Mouse (Mus musculus) spleen, postnatal 36 days (tissue): Measurements from ENCODE around the gene Ppp1cc.

ENCODE experiments used
- DNase-seq, 2 experiments: peaks; one replicate each; pipeline ENCODE4 v3.0.0; 2022; ENCODE audit warnings: low spot score in 2 of 2, mixed read lengths in 1 of 2

The Ppp1cc gene

DNA sequence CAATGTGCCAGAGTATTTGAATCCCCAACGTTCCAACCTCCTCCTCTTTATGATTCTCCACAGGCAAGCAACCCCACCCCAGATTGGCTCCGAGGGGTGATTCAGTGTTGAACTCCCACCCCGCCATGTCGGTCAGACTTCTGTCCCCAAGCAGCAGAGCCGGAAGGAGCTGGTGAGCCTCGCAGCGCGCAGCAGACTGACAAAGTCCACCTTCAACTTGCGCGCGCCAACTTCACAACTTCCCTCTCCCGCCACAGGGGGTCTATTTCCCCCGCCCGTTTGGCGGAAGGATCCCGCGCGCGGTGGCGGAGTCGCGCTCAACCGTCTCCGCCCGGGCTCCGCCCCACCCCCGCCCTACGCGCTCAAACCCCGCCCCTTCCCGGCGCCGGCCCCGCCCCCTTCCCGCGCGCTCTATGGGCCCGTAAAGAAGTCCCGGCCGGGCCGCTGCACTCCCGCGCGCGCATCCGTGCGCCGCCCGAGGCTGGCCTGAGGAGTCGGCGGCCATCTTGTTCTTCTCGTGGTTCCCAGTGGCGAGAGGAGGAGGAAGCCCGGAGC is at the start of gene Ppp1cc:
TSS of gene Ppp1cc (plus strand) at position 452 of the 555 bp plus-strand sequence.
- DNase-seq: peak; percentile 91 to 92

- DNase-seq: peak in 1 of 2 experiments; percentile 40
Measured at GRCm38 (mm10) chr5:122109325-122110060, 48.6 kb upstream of the Ppp1cc start.

DNA sequence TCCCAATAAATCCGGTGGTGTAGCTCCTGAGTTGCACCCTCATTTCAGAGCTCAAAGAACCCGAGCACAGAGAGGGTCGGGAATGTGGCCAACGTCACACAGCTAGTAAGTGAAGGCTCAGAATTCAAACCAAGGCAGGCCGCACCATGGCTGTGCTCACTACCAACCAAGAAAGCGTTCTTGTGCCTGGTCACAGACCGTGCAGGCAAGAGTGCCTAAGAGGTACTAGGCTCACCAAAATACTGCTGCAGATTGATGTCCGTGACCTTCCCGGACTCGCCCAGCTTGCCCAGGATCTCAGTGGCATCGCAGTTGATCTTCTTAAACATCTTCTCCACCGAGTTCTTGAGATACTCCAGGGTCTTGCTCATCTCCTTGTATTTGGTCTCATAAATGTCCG is 47.5 kb upstream of the Ppp1cc start:
- DNase-seq: no peak

GRCm38 (mm10) chr5:122111091-122111932 is 46.8 kb upstream of the Ppp1cc start:
- DNase-seq: no peak

DNA sequence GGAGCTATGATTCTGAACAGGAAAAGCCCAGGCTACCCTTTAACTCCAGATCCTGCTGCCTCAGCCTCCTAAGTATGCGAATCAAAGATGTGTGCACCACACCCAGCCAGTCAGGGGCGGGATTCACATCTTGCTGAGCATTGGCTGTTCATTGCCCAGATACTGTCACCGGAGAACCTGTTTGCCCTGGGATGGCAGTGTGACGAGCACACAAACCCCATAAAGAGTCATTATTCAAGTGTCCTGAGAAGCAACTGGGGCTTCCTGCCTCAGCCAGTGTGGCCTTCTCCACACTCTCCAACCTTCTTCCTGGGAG is 46.2 kb upstream of the Ppp1cc start:
- DNase-seq: no peak

- no peak for DNase-seq
Measured at GRCm38 (mm10) chr5:122113450-122113849, 44.6 kb upstream of the Ppp1cc start.

DNA sequence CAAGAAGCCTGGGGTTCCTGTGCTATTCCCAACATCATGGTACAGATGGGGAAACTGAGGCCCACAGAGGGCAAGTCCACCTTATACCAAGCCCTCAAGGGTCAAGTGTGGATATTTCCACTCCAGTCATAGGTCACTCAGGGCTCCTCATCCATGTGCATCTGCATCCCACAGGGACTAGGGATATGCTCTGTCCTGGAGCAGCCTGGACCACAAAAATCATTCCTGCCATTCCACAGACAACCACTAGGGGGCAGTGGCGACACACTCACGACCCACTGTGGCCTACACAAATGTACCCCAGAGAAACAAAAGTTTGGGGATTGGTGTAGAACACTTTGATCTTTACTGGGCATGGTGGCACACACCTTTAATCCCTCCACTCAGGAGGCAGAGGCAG is 43.9 kb upstream of the Ppp1cc start:
- DNase-seq: peak; percentile 36 to 44

DNA sequence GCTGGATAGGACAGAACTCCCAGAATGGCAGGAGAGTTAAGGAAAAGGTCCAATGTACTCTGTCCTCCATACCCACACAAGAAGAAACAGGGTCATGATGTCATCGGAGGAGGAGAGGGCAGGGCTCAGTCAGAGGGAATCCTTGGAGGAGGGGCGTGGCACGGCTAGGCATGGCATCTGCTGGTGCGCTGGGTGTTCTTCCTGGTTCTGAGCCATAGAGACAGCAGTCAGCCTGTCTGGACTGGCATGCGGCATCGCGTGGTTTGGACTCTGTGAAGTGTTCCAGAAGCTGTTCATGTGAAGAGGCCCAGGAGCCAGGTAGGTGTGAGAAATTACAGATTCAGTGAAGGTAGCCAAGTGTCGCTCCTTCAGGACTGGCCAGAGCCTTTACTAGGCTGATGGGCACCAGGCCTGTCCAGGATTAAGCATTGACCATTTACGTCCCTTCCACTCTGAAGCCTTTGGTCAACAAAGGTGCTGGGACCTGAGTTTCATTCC is 42.8 kb upstream of the Ppp1cc start:
- no peak for DNase-seq

GRCm38 (mm10) chr5:122116243-122116642 is 41.8 kb upstream of the Ppp1cc start:
- DNase-seq: no peak

DNA sequence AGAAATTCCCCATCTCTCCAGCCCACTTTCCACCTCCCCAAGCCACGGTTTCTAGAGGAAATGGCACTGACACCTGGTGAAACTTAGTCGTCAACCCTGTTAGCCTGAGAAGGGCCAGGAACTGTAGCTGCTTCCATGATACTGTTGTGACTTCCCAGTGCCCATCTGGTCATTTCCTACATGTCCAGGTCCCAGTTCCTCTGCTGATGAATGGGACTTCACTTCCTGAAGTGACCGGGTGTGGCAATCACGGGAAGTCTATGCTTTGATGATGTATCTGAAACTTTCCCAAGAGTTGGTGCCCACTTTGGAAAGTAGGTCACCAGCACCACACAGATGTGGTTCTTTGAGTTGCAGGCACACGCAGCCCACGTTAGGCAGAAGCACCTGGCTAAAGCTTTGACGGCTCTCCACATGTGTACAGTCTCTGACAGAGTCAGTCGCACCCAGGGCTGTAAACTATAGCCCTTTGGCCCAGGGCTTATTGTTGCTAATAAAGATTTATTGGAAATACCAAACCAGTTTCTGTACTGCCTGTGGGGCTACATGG is 32.8 kb upstream of the Ppp1cc start:
- no peak for DNase-seq

DNA sequence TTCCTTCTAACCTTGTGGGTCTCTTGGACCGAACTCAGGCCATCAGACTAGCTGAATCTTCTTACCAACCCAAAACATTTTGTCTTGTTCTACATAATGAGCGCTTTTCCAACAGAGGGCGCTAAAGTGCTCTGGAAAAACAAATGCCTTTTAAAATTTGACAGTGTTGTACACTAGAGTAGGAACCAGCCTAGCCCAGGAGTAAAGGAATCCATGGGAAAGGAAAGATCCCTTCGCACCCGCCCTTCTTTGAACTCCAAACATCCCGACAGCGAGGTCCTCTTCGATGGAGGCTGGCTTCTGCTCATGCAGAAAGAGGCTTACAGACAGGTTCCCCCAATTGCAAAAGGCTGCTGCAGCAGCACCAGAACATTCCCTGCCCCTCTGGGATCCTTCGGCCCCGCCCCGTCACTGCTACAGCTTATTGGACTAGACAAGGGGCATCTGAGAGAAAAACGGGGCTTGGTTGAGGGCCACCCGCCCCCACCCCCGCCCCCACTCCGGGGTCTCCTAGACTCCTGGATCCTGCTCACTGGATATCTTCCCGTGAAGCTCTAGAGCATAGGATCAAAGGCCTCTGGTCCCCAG is 28.9 kb upstream of the Ppp1cc start:
- DNase-seq: peak; percentile 63 to 75

DNA sequence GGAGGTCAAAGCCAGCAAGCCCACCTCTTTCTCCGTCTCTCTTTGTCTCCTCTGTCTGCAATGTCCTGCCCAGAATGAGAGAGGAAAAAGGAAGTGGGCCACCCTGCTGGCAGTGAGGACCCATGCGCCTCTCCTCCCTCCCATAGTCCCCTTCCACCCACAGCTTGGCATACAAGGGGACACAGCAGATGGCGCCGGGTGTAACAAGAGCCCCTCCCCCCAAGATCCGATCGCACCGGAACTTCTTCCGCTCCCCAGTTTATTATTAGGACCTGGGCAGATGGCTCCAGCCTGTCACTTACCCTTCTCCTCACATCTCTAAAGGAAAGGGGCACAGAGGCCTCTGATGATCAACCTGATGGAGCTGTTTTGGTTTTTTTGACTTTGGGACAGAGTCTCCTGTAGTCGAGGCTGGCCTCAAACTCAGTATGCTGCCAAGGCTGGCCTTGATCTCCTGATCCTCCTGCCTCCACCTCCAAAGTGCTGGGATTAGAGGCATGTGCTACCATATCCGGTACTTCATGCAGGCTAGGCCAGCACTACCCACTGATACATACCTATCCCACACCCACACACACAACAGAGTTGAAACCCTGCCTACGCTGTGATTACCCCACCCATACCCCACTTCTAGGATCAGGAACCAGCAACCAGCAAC is 27.6 kb upstream of the Ppp1cc start:
- no peak for DNase-seq

- peak; percentile 86 to 89 for DNase-seq
Measured at GRCm38 (mm10) chr5:122131076-122132051, 26.7 kb upstream of the Ppp1cc start.

- DNase-seq: no peak
Measured at GRCm38 (mm10) chr5:122132167-122133049, 25.7 kb upstream of the Ppp1cc start.

- DNase-seq: no peak
Measured at GRCm38 (mm10) chr5:122133050-122133389, 25.1 kb upstream of the Ppp1cc start.

DNA sequence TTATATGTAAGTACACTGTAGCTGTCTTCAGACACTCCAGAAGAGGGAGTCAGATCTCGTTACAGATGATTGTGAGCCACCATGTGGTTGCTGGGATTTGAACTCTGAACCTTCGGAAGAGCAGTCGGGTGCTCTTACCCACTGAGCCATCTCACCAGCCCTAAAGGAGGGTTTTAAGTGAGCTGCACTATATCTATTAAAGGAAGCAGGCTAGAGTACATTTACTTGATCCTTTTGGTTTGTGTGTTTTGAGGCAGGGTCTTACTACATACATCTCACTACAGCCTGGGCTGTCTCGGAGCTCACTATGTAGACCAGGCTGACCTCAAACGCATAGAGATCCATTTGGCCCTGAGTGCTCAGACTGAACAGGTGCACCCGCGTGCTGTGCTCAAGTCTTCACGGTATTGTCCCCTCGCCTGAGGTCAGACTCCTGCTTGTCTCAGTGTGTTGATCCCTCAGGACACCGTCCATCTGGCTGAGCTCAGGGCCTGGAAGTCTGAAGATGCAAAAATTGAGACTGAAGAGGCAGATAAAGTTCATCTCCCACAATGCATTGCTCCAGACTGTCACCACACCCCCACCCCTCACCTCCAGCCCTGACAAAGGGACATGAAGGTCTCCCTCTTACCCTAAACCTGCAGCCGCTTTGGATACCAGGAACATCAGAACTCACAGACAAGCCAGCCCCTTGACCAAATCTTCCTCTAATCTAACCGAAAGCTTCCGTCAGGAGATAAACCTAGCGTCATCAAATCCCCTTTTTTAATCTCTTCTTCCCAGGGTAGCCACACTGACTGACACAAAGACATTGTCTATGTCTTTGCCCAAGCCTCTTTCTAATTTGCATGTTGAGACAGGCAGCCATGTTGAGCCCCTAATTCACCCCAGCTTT is 23.4 kb upstream of the Ppp1cc start:
- no peak for DNase-seq

DNA sequence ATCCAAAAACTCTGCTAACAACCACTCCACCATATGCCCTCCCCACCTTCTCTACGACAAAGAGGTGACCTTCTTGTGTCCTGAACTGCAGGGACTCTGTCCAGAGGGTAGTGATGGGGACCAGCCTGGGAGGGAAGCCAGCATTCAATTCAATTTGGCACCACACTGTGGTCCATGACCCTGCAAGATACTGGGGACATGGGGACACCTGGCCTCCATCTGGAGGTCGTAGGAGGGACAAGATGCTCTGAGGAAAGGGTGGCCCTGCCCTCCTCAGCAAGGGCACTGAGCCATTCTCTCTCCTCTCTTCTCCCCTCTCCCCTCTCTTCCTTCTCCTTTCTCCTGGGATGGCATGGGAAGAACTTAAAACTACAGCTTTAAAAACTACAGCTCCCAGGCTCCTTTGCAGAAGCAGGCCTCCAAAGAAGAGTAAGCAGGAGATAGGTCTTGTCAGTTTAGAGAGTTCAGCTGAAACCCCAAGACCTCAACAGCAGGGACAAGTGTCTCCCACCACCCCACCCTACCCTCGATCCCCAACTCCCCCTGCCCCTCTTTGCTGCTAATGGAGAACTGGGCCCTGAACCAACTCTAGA is 22.7 kb upstream of the Ppp1cc start:
- DNase-seq: no peak
